Comparison of ENCODE assay signal across 15 mouse cellular contexts in genomic region chr5:150287949-150288348, GRCm38 (mm10).
"Had no signal": no experiment of that assay in that cellular context is flagged by ENCODE, and none has a peak within 500 bp of the region (broad histone marks: within the 10 kb centered on the region; RNA-seq: fewer than 3 reads in every experiment).

No protein-coding gene starts in this region.

- DNase-seq: retina, postnatal 1 day; right cerebral cortex, adult 18-20 months; right cerebral cortex, postnatal 14 days; right cerebral cortex, postnatal 25 days; right cerebral cortex, postnatal 4 days; spleen, adult 18-20 months; thymus, adult 18-20 months; thymus, adult 2 months; thymus, postnatal 14 days; thymus, postnatal 25 days; thymus, postnatal 36 days; thymus, postnatal 4 days had no signal

- H3K27me3 ChIP-seq: neural tube, embryonic 12.5 days; neural tube, embryonic 13.5 days; neural tube, embryonic 15.5 days had no signal

- H3K9me3 ChIP-seq: neural tube, embryonic 12.5 days; neural tube, embryonic 13.5 days; neural tube, embryonic 15.5 days had no signal

- H3K4me3 ChIP-seq: neural tube, embryonic 12.5 days; neural tube, embryonic 13.5 days; neural tube, embryonic 15.5 days had no signal

- H3K27ac ChIP-seq: neural tube, embryonic 12.5 days; neural tube, embryonic 13.5 days; neural tube, embryonic 15.5 days had no signal

- H3K4me2 ChIP-seq: neural tube, embryonic 12.5 days; neural tube, embryonic 13.5 days; neural tube, embryonic 15.5 days had no signal

- H3K9ac ChIP-seq: neural tube, embryonic 12.5 days; neural tube, embryonic 13.5 days; neural tube, embryonic 15.5 days had no signal

- H3K36me3 ChIP-seq: neural tube, embryonic 12.5 days; neural tube, embryonic 13.5 days; neural tube, embryonic 15.5 days had no signal
